In the genomic region with DNA sequence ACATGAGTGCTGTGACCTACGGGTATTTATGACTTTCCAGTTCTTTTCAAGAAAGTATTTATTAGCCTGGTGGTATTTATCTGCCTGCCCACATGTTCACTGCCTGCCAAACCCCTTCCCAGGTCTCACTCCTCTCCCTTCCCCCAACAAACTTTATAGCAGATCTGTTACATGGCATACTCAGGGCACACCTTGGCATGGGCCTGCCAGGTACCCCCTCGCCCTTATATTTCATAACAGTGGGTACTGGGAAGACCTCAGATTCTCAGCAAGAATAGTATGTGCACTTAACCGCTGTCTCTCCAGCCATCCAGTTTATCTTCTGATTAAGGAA, we compare ENCODE assay signal across 22 mouse cellular contexts. TPM values are rescaled to one million over a fixed set of nuclear protein-coding genes. Genes with fewer than 3 reads are reported as not detected.
"Had no signal": no experiment of that assay in that cellular context is flagged by ENCODE, and none has a peak within 500 bp of the region (broad histone marks: within the 10 kb centered on the region; RNA-seq: fewer than 3 reads in every experiment).

No protein-coding gene starts in this region.

- H3K27ac ChIP-seq: gastrocnemius, adult 2 months; heart, embryonic 10.5 days; hindbrain, embryonic 10.5 days; hindbrain, embryonic 12.5 days; hindbrain, embryonic 14.5 days; limb, embryonic 13.5 days; limb, embryonic 15.5 days; liver, embryonic 13.5 days; liver, embryonic 15.5 days had no signal

- H3K36me3 ChIP-seq: heart, embryonic 10.5 days; hindbrain, embryonic 10.5 days; hindbrain, embryonic 12.5 days; limb, embryonic 13.5 days; limb, embryonic 15.5 days; liver, embryonic 15.5 days had no signal

- H3K27me3 ChIP-seq: heart, embryonic 12.5 days; hindbrain, embryonic 12.5 days; limb, embryonic 13.5 days; limb, embryonic 15.5 days; liver, embryonic 13.5 days; liver, embryonic 15.5 days had no signal

- H3K9ac ChIP-seq: heart, embryonic 12.5 days; hindbrain, embryonic 12.5 days; hindbrain, embryonic 14.5 days; limb, embryonic 13.5 days; limb, embryonic 15.5 days; liver, embryonic 13.5 days; liver, embryonic 15.5 days had no signal

- H3K4me2 ChIP-seq: heart, embryonic 12.5 days; hindbrain, embryonic 12.5 days; hindbrain, embryonic 14.5 days; limb, embryonic 13.5 days; limb, embryonic 15.5 days; liver, embryonic 13.5 days; liver, embryonic 15.5 days had no signal

- H3K4me3 ChIP-seq: gastrocnemius, adult 2 months; heart, embryonic 10.5 days; heart, embryonic 12.5 days; hindbrain, embryonic 10.5 days; hindbrain, embryonic 12.5 days; limb, embryonic 13.5 days; limb, embryonic 15.5 days; liver, embryonic 13.5 days; liver, embryonic 15.5 days had no signal

- ATAC-seq: hindbrain, embryonic 16.5 days; inflammation-experienced regulatory T-cells, adult 6 months had no signal

- H3K9me3 ChIP-seq: heart, embryonic 10.5 days; heart, embryonic 12.5 days; hindbrain, embryonic 10.5 days; hindbrain, embryonic 12.5 days; limb, embryonic 13.5 days; limb, embryonic 15.5 days; liver, embryonic 13.5 days; liver, embryonic 15.5 days had no signal

- DNase-seq: gastrocnemius, adult 2 months; gastrocnemius, postnatal 10 days; gastrocnemius, postnatal 25 days; heart, adult 18-20 months; heart, postnatal 10 days; heart, postnatal 4 days; kidney, postnatal 36 days; layer of hippocampus, adult 9-11 months; layer of hippocampus, postnatal 36 days; left cerebral cortex, postnatal 4 days; liver, embryonic 13.5 days had no signal

- H3K4me1 ChIP-seq: heart, embryonic 10.5 days; heart, embryonic 12.5 days; hindbrain, embryonic 12.5 days; limb, embryonic 15.5 days; liver, embryonic 15.5 days had no signal

RNA-seq across cellular contexts. Expression of a gene that starts 43.0 kb away (rescaled TPM):
- total RNA-seq: granulocyte monocyte progenitor cell, adult 5-6 weeks had no signal
